Mouse (Mus musculus) bone marrow, adult 2 months (tissue): ENCODE data around the gene Ccdc117.

Source experiments
- CTCF ChIP-seq: fragments of 200-500 bp; IDR thresholded peaks from 2 replicates; pipeline ENCODE4 v1.5.1; 2011; ENCODE audit warnings: low read length, control low read depth; ENCODE audit not compliant: control insufficient read depth, insufficient read depth
- POLR2A ChIP-seq: fragments of 200-500 bp; IDR thresholded peaks from 2 replicates; pipeline ENCODE4 v1.6.1; 2011; ENCODE audit warnings: low read depth, mild to moderate bottlenecking, control low read depth, low read length, borderline replicate concordance; ENCODE audit not compliant: control insufficient read depth

DNA sequence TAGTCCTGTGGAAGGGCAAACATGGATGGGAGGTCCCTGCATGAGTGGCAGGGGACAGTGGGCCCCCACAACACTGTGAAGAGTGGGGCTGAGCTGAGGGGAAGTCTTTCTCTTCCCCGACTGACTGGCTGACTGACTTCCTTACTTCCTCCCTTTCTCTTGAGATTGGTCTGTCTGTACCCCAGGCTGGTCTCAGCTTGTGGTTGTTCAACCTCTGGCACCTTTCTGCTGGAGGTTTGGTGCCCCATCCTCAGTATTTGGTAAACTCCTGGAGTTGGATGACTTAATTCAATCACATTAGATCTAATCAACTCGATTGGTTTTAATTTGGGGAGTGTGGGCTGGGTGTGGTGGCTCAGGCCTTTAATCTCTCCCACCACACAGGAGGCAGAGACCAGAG lies 24.5 kb upstream of the Ccdc117 start:
- TF ChIP-seq POLR2A (no peak), CTCF (no peak)
